Mouse (Mus musculus) spleen, adult 10 weeks (tissue): Measurements from ENCODE around the gene Adipoq. TPM values are rescaled to one million over a fixed set of nuclear protein-coding genes. Genes with fewer than 3 reads are reported as not detected.

Source experiments
- polyA plus RNA-seq: library from polyadenylated mRNA; stranded (reverse); fragments of 350-450 nt; fragmentation: Illumina TruSeq; extraction: RNeasy Lipid Tissue Mini Kit (QIAGEN cat#74804); gene quantifications from one replicate; pipeline ENCODE4 v1.2.3, GENCODE M21; 2015; ENCODE audit warnings: low replicate concordance; ENCODE audit not compliant: insufficient read depth

Gene Adipoq
- 3.8 TPM for polyA plus RNA-seq

DNA sequence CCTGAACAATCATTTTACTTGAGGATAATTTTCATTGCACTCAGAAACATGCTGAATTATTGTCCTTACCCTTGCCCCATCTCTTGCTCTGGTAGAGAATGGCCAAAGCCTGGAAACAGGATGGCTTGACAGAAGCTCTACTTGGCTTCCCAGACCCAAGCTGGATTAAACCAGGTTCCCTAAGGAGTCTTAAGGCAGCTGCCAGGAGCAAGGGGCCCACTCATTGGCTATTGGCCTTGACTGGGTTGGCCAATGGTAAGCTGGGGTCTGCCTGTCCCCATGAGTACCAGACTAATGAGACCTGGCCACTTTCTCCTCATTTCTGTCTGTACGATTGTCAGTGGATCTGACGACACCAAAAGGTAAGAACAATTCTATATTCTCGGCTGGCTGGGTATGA is at the start of gene Adipoq:
Gene Adipoq (plus strand): TSS at position 257 of the 400 bp plus-strand sequence.

DNA sequence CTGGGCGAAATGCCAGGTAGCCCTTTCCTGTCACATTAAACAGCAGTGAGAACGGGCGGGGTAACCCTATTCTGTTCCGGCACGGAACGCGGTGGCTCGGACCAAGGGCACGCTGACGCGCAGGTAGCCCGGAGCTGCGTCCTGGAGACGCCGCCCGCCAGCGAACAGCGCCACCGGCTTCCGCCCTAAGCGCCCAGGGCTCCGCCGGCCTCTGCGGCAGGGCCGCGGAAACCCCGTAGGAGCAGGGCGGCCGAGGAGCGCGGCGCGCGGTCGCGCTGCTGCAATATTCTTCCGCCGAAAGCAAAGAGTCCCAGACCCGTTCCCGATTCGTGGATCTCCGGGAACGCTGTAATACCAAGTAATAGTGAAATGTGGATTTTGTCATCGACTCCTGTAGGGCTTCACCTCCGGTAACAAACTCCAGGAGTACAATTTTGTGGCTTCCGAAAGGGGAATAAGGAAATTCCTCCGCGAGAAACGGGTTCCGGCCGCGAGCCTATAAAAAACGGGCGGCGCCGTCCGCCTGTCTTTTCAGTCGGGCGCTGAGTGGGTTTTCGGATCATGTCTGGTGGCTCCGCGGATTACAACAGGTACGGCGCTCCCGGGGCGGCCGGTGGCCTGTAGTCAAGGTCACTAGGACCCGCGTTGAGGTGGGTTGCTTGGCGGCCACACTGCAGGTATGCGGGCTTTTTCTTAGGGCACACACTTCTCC is 38.9 kb upstream of the Adipoq start, which contains the start of gene Eif4a2:
Gene Eif4a2 (plus strand): TSS at position 214 of the 712 bp plus-strand sequence.

DNA sequence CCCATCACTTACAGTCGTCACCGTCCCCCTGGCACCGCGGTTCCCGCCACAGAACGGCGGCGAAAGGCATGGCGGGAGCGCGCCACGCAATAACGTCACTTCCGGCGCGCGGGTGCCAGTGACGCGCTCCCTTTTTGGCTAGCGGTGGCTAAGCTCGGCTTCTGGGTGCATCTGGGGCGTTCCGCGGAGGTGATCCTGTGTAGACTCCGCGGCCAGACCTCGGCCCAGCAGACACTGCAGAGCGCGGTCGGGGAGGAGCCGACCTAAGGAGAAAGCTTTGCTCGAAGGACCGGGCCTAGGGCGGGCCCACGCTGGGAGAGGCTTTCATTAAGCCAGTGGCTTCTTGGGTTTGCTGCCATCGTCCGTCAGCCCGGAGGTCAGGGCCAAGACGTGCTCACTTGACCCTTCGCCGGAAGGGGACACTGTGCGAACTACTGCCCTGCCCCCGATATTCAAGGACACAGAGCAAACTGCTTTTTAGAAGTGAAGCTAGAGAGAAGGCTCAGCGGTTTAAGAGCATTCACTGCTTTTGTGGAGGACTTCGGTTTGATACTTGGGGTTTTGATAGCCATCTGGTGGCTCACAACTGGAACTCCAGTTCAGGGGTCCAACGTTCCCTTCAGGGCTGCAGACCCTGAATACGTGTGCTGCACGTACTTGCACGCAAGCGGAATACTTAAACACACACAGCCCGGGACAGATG is 18.5 kb upstream of the Adipoq start, which contains the start of gene Rfc4:
Gene Rfc4 (minus strand): TSS at position 65 of the 703 bp plus-strand sequence.

Other genes starting within 250 kb of the Adipoq start
- gene Fetub, start 228.2 kb upstream of the Adipoq start, polyA plus RNA-seq: not detected
- not detected for gene Hrg, start 195.5 kb upstream of the Adipoq start, polyA plus RNA-seq
- gene Kng2, start 117.1 kb upstream of the Adipoq start, polyA plus RNA-seq: not detected
- gene Kng1, start 88.7 kb upstream of the Adipoq start, polyA plus RNA-seq: not detected
- 1,407 TPM for gene Eif4a2, start 39.1 kb upstream of the Adipoq start, polyA plus RNA-seq
- gene Rfc4, start 18.8 kb upstream of the Adipoq start, polyA plus RNA-seq: 30.1 TPM
- 128 TPM for gene St6gal1, start 78.2 kb downstream of the Adipoq start, polyA plus RNA-seq